Mouse (Mus musculus): ENCODE data around the gene Clec2d. TPM values are rescaled to one million over a fixed set of nuclear protein-coding genes. Genes with fewer than 3 reads are reported as not detected.
A peak's percentile ranks its signal among the peaks of the same experiment; 100 is the strongest.

Clec2d gene
- not detected in 2 replicates for polyA plus RNA-seq (2016; fragmentation: Nextera tagmentation; extraction: Ambion mirVana)

DNA sequence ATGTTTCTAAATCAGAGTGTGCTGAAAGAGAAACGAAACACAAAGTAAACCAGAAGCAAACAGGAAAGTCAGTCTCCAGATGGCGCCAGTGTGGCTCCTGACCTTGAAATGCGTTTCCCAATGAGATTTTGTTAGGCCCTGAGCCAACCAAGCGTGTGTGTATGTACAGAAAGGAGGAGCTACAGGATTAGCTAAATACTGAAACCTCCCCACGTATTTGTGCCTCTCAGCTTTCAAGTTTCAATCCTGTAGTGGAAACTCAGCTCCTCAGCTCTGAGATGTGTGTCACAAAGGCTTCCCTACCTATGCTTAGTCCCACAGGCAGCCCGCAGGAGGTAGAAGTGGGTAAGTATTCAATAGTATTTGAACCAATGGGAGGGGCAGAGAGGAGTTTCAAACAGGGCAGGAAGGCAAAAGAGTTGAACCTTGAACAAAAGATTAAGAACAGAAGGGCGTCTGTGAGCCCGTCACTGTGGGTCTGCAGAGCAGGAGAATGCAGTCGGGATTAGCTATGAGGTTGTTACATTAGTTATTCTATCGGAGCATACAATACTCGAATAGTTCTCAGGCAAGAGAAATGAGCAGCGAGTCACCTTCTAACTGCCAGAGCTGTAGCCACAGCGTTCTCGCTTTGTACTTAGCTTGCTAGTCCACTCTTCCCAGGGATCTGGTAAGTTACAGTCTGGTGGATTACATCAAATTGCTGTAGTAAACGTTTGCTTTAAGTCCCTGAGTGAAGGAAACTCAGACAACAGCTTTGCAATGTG lies at the start of gene Clec2d:
TSS of gene Clec2d (plus strand) at position 213 of the 767 bp plus-strand sequence.
- Histone ChIP-seq H3K9me3 (no peaks in the 10 kb centered on the region), H3K4me3 (peak within 1 kb of the TSS; percentile 47), H3K36me3 (peaks cover 3% of the 10 kb centered on the region; the same call in 1 of the 2 replicates), H3K27me3 (ENCODE audit: insufficient read depth, poor library complexity, severe bottlenecking) (no peaks in the 10 kb centered on the region), H3K4me1 (no peaks in the 10 kb centered on the region), H3K27ac (peak within 1 kb of the TSS; percentile 88)
- peak; percentile 86 for DNase-seq (ENCODE audit: low spot score)
- WGBS: 11% methylated on average over 15 of the region's 15 CpGs

DNA sequence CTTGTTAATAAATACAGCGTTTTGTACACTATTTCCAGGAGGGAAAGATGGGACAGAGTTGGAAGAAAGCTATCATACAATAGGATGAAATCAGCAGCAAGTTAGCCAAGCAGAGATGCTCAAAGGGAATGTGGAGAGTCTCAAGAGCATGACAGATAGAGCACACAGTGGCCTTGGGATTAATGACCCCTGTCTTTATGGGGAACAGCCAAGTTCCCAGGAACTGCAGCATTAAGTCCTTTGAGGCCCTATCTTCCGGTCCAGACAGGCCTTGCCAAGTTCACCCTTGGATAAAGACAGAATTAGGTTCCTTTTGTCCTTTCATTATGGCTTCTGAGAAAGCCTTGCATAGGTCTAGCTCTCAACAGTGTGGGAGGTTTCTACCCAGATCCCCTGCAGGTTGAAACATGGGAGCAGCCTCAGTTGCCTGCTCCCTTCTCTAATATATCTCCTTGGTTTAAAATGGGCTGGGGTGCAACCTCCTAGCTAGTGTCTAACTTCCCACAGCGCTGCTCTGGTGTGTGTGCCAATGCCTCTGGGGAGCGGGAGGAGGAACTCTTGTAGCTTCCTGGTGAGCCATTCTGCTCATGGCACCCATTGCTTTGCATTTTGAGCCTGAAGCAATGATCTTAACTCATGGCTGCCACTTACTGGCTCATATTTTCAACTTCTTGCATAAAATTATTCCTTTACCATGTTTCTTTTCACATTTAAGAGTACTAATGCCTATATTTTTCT lies 47.6 kb upstream of the Clec2d start:
- no peak overlapping the region for H3K4me3 ChIP-seq
- no peak overlapping the region for H3K27ac ChIP-seq
- WGBS: 80% methylated on average over 4 of the region's 4 CpGs
- H3K4me1 ChIP-seq: no peaks in the 10 kb centered on the region
- H3K9me3 ChIP-seq: no peaks in the 10 kb centered on the region
- no peaks in the 10 kb centered on the region for H3K36me3 ChIP-seq
- no peaks in the 10 kb centered on the region for H3K27me3 ChIP-seq (ENCODE audit: insufficient read depth, poor library complexity, severe bottlenecking)
- no peak for DNase-seq (ENCODE audit: low spot score)

DNA sequence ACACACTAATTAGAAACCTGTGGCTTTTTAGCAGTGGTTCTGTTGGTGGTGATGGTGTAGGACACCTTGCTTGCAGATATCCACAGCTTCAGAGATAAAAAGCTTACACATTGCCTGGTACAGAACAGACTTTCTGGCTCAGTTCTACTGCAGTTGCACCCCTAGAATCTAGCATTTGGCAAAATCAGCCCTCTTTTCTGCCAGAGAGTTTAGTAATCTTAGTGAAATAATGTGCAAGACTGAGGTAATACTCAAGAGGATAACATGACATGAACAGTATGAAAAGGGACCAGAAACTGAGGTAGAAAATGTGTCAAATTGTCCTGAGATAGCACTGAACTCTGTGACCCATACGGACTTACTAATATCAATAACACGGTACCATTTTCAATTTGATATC lies 33.6 kb upstream of the Clec2d start:
- no peaks in the 10 kb centered on the region for H3K36me3 ChIP-seq
- no peaks in the 10 kb centered on the region for H3K4me1 ChIP-seq
- no peak for DNase-seq (ENCODE audit: low spot score)
- no peaks in the 10 kb centered on the region for H3K27me3 ChIP-seq (ENCODE audit: insufficient read depth, poor library complexity, severe bottlenecking)
- no peak overlapping the region for H3K27ac ChIP-seq
- WGBS: 87% methylated on average over 2 of the region's 2 CpGs
- no peaks in the 10 kb centered on the region for H3K9me3 ChIP-seq
- H3K4me3 ChIP-seq: no peak overlapping the region

DNA sequence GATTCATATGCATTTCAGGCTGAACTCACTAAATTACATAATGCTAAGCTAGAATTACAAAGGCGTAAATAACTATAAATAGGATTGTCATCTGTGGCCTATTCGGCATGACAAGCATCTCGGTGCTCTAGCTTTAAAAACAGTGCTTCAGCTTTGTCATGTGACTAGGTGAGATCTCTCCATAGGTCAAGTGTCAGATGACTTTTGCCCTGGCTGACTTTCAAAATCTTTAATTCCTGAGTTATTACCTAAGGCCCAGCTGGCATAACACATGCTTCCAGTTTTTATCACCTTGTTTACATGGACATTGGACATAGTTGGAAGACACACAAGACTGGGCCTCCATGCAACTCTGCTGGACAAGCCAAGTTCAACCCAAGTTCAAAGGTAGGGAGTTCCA lies 20.3 kb upstream of the Clec2d start:
- WGBS: 90% methylated on average over 3 of the region's 3 CpGs
- H3K4me1 ChIP-seq: no peaks in the 10 kb centered on the region

DNA sequence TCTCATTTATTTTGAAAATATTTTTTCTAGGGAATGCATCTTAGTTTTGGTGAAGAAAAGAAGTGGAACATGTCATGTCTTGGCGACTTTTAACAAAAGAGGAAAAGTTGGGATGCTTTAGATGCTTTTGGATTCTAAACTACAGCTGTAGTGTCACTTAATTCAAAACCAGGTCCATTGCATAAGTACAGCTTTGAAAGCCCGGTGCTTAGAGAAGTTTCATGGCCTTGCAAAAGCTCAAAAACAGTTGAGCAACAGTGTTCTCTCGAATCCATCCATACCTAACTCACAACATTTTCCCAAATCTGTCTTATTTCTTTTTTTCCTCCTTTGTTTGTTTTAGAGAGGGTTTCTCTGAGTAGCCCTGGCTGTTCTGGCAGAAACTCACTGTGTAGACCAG lies 19.3 kb upstream of the Clec2d start:
- WGBS: 78% methylated on average over 3 of the region's 3 CpGs

More for the DNA sequence above, 20.3 kb upstream of the Clec2d start:
- no peaks in the 10 kb centered on the region for H3K36me3 ChIP-seq
- H3K27me3 ChIP-seq (ENCODE audit: insufficient read depth, poor library complexity, severe bottlenecking): no peaks in the 10 kb centered on the region
- no peak for DNase-seq (ENCODE audit: low spot score)
- H3K27ac ChIP-seq: no peak overlapping the region
- H3K9me3 ChIP-seq: no peaks in the 10 kb centered on the region
- H3K4me3 ChIP-seq: no peak overlapping the region

DNA sequence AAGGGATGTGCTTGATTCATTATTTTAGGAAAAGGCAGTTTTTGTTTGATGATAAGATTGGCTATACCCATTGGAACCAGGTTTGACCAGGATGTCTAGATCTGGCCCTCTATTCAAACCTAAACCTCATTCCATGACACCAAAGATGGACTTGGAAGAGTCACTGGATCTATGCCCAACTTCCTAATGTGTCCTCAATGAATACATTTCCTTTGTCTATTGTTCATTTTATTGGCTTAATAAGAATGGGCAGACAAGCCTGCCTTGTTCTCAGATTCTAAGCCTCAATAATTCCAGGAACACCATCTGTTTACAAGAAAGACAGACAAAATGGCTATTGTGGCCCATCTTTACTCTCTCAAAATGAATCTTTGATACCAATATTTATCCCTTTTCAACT lies 18.5 kb upstream of the Clec2d start:
- H3K4me3 ChIP-seq: no peak overlapping the region
- no peaks in the 10 kb centered on the region for H3K4me1 ChIP-seq
- H3K36me3 ChIP-seq: no peaks in the 10 kb centered on the region
- no peaks in the 10 kb centered on the region for H3K27me3 ChIP-seq (ENCODE audit: insufficient read depth, poor library complexity, severe bottlenecking)
- no peak overlapping the region for H3K27ac ChIP-seq
- DNase-seq (ENCODE audit: low spot score): no peak
- H3K9me3 ChIP-seq: no peaks in the 10 kb centered on the region

More for the DNA sequence above, 19.3 kb upstream of the Clec2d start:
- DNase-seq (ENCODE audit: low spot score): no peak
- Histone ChIP-seq H3K4me1 (no peaks in the 10 kb centered on the region), H3K27ac (no peak overlapping the region), H3K36me3 (no peaks in the 10 kb centered on the region), H3K9me3 (no peaks in the 10 kb centered on the region), H3K4me3 (no peak overlapping the region), H3K27me3 (ENCODE audit: insufficient read depth, poor library complexity, severe bottlenecking) (no peaks in the 10 kb centered on the region)

DNA sequence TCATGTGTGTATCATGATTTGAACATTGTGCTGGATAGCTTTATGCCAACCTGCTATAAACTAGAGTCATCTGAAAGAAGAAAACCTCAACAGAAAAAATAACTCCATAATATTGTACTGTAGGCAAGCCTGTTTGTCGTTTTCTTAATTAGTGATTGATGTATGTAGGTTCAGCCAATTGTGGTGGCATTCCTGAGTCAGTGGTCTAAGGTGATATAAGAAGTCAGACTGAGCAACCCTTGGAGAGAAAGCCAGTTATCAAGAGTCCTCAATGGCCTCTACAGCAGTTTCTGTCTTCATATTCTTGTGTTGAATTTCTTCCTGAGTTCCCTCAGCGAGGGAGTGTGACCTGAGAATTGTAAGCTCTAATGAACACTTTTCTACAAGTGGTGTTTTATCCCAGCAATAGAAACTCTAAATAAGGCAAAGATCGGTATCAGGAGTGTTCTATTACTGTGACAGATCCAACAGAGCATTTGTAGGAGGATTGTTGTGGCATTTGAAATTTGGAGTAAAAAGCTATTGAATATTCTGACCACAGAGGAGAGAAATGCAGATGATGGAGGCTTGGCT lies 17.7 kb upstream of the Clec2d start:
- Histone ChIP-seq H3K9me3 (no peaks in the 10 kb centered on the region), H3K36me3 (no peaks in the 10 kb centered on the region), H3K4me3 (no peak overlapping the region), H3K4me1 (no peaks in the 10 kb centered on the region), H3K27ac (no peak overlapping the region), H3K27me3 (ENCODE audit: insufficient read depth, poor library complexity, severe bottlenecking) (no peaks in the 10 kb centered on the region)
- DNase-seq (ENCODE audit: low spot score): no peak
- WGBS: 78% methylated on average over 3 of the region's 3 CpGs

DNA sequence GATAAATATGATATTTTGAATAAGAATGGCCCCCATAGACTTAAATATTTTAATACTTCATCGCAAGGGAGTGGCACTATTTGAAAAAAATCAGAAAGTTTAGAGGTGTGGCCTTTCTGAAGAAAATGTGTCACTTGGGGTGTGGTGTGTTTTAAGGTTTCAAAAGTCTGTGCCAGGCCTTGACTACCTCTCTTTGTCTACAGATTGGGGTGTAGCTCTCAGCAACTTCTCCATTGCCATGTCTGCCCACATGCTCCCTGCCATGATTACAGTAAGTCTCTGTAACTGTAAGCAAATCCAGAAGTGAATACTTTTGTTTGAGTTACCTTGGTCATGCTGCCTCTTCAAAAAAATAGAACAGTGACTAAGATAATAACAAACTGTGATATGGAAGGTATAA lies 16.8 kb upstream of the Clec2d start:
- H3K36me3 ChIP-seq: no peaks in the 10 kb centered on the region
- no peaks in the 10 kb centered on the region for H3K9me3 ChIP-seq
- 81% methylated on average over 1 of the region's 1 CpGs for WGBS
- no peak overlapping the region for H3K27ac ChIP-seq
- no peaks in the 10 kb centered on the region for H3K4me1 ChIP-seq
- no peak overlapping the region for H3K4me3 ChIP-seq
- H3K27me3 ChIP-seq (ENCODE audit: insufficient read depth, poor library complexity, severe bottlenecking): no peaks in the 10 kb centered on the region
- no peak for DNase-seq (ENCODE audit: low spot score)

DNA sequence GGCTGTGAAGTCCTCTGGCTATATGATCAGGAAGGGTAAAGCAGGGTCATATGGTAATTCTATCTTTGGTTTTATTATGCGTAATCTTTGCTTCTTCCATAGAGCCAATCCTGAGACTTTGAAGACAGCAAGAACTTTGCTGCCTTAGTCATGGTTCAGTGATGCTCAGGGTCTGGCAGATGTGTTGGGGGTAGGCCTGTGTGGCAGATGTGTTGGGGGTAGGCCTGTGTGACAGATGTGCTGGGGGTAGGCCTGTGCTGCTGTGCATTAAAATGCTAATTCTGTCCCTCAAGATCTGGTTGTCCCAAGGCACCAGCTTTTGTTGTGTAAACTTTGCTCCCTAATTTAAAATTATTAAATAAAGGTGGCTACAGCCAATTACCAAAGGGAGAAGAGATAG lies 9.5 kb upstream of the Clec2d start:
- Histone ChIP-seq H3K4me3 (no peak overlapping the region), H3K27me3 (ENCODE audit: insufficient read depth, poor library complexity, severe bottlenecking) (no peaks in the 10 kb centered on the region), H3K9me3 (no peaks in the 10 kb centered on the region), H3K4me1 (no peaks in the 10 kb centered on the region), H3K27ac (no peak overlapping the region), H3K36me3 (no peaks in the 10 kb centered on the region)
- 94% methylated on average over 1 of the region's 1 CpGs for WGBS
- DNase-seq (ENCODE audit: low spot score): no peak

DNA sequence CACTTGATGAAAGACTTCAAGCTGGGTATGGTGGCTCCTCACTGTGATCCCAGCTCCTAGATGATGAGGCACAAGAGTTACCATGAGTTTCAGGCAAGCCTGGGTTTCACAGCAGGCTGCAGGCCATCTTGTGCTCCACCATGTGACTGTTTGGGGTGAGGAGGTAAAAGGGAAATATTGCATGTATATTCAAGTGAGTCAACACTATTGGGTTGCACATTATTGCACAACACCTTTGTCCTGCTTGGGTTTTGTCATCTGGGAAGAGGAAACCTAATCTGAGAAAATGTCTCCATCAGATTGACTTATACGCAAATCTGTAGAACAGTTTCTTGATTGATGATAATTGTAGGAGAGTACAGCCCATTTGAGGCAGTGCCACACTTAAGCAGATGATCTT lies 8.7 kb upstream of the Clec2d start:
- H3K9me3 ChIP-seq: no peaks in the 10 kb centered on the region
- DNase-seq (ENCODE audit: low spot score): no peak
- no peaks in the 10 kb centered on the region for H3K27me3 ChIP-seq (ENCODE audit: insufficient read depth, poor library complexity, severe bottlenecking)
- H3K4me3 ChIP-seq: no peak overlapping the region
- H3K27ac ChIP-seq: no peak overlapping the region
- WGBS: 92% methylated on average over 1 of the region's 1 CpGs
- no peaks in the 10 kb centered on the region for H3K36me3 ChIP-seq
- H3K4me1 ChIP-seq: no peaks in the 10 kb centered on the region

DNA sequence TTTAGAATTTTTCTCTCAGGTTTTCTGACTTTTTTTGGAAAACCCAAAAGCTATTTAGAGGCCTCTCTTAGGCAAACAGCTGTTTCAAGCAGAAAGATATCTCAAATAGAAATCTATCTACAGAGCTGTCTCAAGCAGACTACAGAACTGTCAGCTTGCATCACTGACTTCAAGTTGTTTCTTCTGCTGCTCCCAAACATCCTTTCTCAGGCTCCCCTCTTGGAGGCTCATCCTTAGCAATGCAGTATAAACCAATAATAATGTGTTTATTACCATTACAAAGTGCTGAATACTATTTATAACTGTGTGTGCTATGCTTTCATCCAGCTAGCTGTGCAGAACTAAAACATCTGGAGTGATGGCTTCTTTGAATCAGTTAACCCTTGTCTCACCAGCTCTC lies 5.6 kb upstream of the Clec2d start:
- Histone ChIP-seq H3K9me3 (no peaks in the 10 kb centered on the region), H3K4me1 (no peaks in the 10 kb centered on the region), H3K36me3 (no peaks in the 10 kb centered on the region), H3K27me3 (ENCODE audit: insufficient read depth, poor library complexity, severe bottlenecking) (no peaks in the 10 kb centered on the region), H3K27ac (no peak overlapping the region), H3K4me3 (no peak overlapping the region)
- DNase-seq (ENCODE audit: low spot score): no peak

DNA sequence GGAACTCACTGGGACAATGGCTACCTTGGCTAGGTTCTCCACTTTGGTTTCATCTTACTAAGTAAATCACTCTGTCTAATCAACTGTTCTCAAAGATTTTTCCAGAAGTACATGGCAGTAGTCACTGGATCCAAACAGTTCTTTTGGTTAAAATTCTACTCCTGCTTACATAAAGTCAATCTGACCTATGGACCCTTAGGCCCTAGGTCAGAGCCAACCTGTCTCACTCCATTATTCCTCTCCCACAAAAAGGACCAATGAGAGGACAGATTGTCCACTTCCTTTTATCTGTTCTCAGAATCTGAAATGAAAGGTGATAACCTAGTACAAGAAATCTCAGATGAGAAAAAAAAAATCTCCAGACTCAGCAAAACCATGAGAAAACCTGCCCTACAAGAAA lies 4.8 kb upstream of the Clec2d start:
- DNase-seq (ENCODE audit: low spot score): no peak
- Histone ChIP-seq H3K27me3 (ENCODE audit: insufficient read depth, poor library complexity, severe bottlenecking) (no peaks in the 10 kb centered on the region), H3K9me3 (no peaks in the 10 kb centered on the region), H3K4me3 (no peak overlapping the region), H3K36me3 (no peaks in the 10 kb centered on the region), H3K4me1 (no peaks in the 10 kb centered on the region), H3K27ac (no peak overlapping the region)

DNA sequence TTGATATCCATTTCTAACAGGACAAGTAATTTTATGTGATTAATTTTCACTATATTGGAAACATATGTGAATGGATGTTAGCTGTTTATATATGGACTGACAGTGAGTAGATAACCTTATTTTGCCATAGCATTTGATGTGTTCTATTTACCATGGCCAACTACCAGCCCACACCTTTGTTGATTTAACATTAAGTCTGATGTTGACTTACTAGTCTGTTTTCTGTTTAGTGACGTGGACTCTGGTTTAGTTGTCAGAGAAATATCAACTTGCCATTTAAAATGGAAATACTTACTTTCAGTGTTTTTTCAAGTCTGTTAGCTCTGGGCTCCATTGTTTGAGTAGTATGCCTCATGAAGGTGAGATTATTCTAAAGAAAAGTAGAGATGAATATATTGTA lies 3.8 kb upstream of the Clec2d start:
- Histone ChIP-seq H3K4me3 (no peak overlapping the region), H3K27ac (no peak overlapping the region), H3K27me3 (ENCODE audit: insufficient read depth, poor library complexity, severe bottlenecking) (no peaks in the 10 kb centered on the region), H3K36me3 (no peaks in the 10 kb centered on the region), H3K4me1 (no peaks in the 10 kb centered on the region), H3K9me3 (no peaks in the 10 kb centered on the region)
- 68% methylated on average over 1 of the region's 1 CpGs for WGBS
- no peak for DNase-seq (ENCODE audit: low spot score)

Data from heart, embryonic 10.5 days (tissue).